Mouse (Mus musculus) CH12.LX (cell line): ENCODE data around the gene Plaur.
A peak's percentile ranks its signal among the peaks of the same experiment; 100 is the strongest.

Experiments
- CTCF ChIP-seq, 2 experiments: IDR thresholded peaks in 1 of 2; conservative IDR thresholded peaks in 1 of 2; 2 replicates each; pipeline ENCODE4 v1.5.1; 2011 to 2012; ENCODE audit warnings: low read depth in 2 of 2, low read length in 2 of 2, improper control_type of control experiment in 1 of 2, inconsistent platforms in 1 of 2, mild to moderate bottlenecking in 1 of 2, moderate library complexity in 1 of 2
- E2F4 ChIP-seq: IDR thresholded peaks from 2 replicates; pipeline ENCODE4 v1.6.1; 2011; ENCODE audit warnings: low read depth, low read length, improper control_type of control experiment; ENCODE audit not compliant: insufficient replicate concordance
- ELF1 ChIP-seq: IDR thresholded peaks from 2 replicates; pipeline ENCODE4 v1.6.1; 2014; ENCODE audit warnings: low read depth, mild to moderate bottlenecking, inconsistent platforms, low read length, improper control_type of control experiment
- EP300 ChIP-seq: IDR thresholded peaks from 2 replicates; pipeline ENCODE4 v1.6.1; 2011; ENCODE audit warnings: low read length, improper control_type of control experiment
- JUND ChIP-seq: conservative IDR thresholded peaks from 2 replicates; pipeline ENCODE4 v1.6.1; 2011; ENCODE audit warnings: low read depth, low read length, improper control_type of control experiment
- MAX ChIP-seq: IDR thresholded peaks from 2 replicates; pipeline ENCODE4 v1.6.1; 2011; ENCODE audit warnings: low read length, improper control_type of control experiment
- NRF1 ChIP-seq: IDR thresholded peaks from 2 replicates; pipeline ENCODE4 v1.6.1; 2014; ENCODE audit warnings: low read depth, mild to moderate bottlenecking, inconsistent platforms, low read length, improper control_type of control experiment, moderate library complexity
- POLR2A ChIP-seq: IDR thresholded peaks from 2 replicates; pipeline ENCODE4 v1.6.1; 2011; ENCODE audit warnings: low read depth, mild to moderate bottlenecking, improper control_type of control experiment, low read length
- ZC3H11A ChIP-seq: IDR thresholded peaks from 2 replicates; pipeline ENCODE4 v1.6.1; 2012; ENCODE audit warnings: low read depth, mild to moderate bottlenecking, inconsistent platforms, low read length, improper control_type of control experiment
- ZNF384 ChIP-seq: IDR thresholded peaks from 2 replicates; pipeline ENCODE4 v1.6.1; 2012; ENCODE audit warnings: low read depth, low read length, improper control_type of control experiment, inconsistent platforms

DNA sequence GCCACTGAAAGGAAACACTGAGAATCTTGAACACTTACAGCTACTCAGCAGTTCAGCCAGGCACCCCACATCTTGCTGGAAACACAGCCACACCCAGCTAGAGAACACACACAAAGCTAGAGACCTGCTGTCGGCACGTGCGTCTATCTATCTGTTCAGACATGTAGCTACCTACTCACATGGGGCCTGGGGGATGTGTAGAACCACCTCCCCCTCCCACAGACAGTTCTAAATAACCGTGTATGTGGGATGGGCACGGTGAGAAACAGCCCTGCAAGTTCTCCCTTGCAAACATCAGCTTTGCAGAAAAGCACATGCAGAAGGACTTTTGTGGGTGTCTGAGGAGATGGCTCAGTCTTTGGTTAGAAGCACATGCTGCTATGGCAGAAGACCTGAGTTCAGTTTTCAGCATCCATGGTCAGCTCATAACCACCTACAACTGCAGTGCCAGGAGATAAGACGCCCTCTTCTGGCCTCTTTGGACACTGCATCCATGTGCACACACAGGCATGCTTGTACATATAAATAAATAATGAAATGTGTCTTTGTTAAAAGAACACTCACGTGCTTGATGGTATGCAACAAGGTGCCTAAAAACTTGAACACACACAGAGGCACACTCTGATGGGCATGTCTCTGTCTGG, 15.5 kb upstream of the Plaur start:
- peak in 1 of 2 experiments; percentile 16; a peak in 2 of 4 replicates for TF ChIP-seq CTCF (conservative IDR thresholded peaks at IDR 0.05 in 1 of 2, IDR thresholded peaks at IDR 0.05 in 1 of 2; ENCODE audit: low read depth in 2 of 2, low read length in 2 of 2)
- no peak for TF ChIP-seq POLR2A
- TF ChIP-seq EP300: no peak
- no peak for TF ChIP-seq NRF1
- no peak for TF ChIP-seq ZNF384
- no peak for TF ChIP-seq E2F4
- no peak for TF ChIP-seq ZC3H11A
- no peak for TF ChIP-seq JUND
- TF ChIP-seq ELF1: no peak
- no peak for TF ChIP-seq MAX
